Mouse (Mus musculus): ENCODE results near the gene Tcf15. TPM values are rescaled to one million over a fixed set of nuclear protein-coding genes. Genes with fewer than 3 reads are reported as not detected.

Gene Tcf15
- polyA plus RNA-seq, 1 experiment from 2014 or later = 41.0 TPM

GRCm38 (mm10) chr2:152114057-152114975, 29.0 kb upstream of the Tcf15 start:
- 9% methylated on average over 34 of the region's 36 CpGs for WGBS

GRCm38 (mm10) chr2:152117694-152118093, 25.7 kb upstream of the Tcf15 start:
- Histone ChIP-seq H3K9ac (ENCODE audit: low read length) (no peak overlapping the region), H3K27ac (ENCODE audit: low read depth, low read length) (no peak overlapping the region), H3K27me3 (ENCODE audit: control insufficient read depth, insufficient read depth, low read length) (no peaks in the 10 kb centered on the region), H3K4me3 (ENCODE audit: low read depth, low read length) (no peak overlapping the region), H3K9me3 (ENCODE audit: control insufficient read depth, low read length) (no peaks in the 10 kb centered on the region), H3K4me2 (ENCODE audit: low read depth) (no peak overlapping the region), H3K4me1 (ENCODE audit: control insufficient read depth, insufficient read depth, low read length) (peaks cover 31% of the 10 kb centered on the region), H3K36me3 (ENCODE audit: control insufficient read depth, insufficient read depth, low read length) (no peaks in the 10 kb centered on the region)
- DNase-seq (ENCODE audit: low spot score) (no peak), ATAC-seq (ENCODE audit: insufficient read depth, low FRiP score, low TSS enrichment) (no peak)
- 86% methylated on average over 7 of the region's 7 CpGs for WGBS

More at GRCm38 (mm10) chr2:152114057-152114975, 29.0 kb upstream of the Tcf15 start:
- H3K9me3 ChIP-seq (ENCODE audit: control insufficient read depth, low read length) = no peaks in the 10 kb centered on the region
- H3K27ac ChIP-seq (ENCODE audit: low read depth, low read length) = 0 out of 2 replicates have a peak overlapping the region, but pooled peaks have one; percentile 53
- peak overlapping the region; percentile 53 for H3K4me2 ChIP-seq (ENCODE audit: low read depth)
- peak overlapping the region; percentile 18; the same call in 1 of the 2 replicates for H3K4me3 ChIP-seq (ENCODE audit: low read depth, low read length)
- H3K27me3 ChIP-seq (ENCODE audit: control insufficient read depth, insufficient read depth, low read length) = no peaks in the 10 kb centered on the region
- ATAC-seq (ENCODE audit: insufficient read depth, low FRiP score, low TSS enrichment) = peak; percentile 78
- DNase-seq (ENCODE audit: low spot score) = peak; percentile 84
- H3K9ac ChIP-seq (ENCODE audit: low read length) = peak overlapping the region; percentile 42
- peaks cover 28% of the 10 kb centered on the region for H3K4me1 ChIP-seq (ENCODE audit: control insufficient read depth, insufficient read depth, low read length)
- H3K36me3 ChIP-seq (ENCODE audit: control insufficient read depth, insufficient read depth, low read length) = no peaks in the 10 kb centered on the region

GRCm38 (mm10) chr2:152119228-152119865, 24.0 kb upstream of the Tcf15 start:
- ATAC-seq (ENCODE audit: insufficient read depth, low FRiP score, low TSS enrichment) = no peak
- H3K4me1 ChIP-seq (ENCODE audit: control insufficient read depth, insufficient read depth, low read length) = peaks cover 21% of the 10 kb centered on the region
- no peak overlapping the region for H3K9ac ChIP-seq (ENCODE audit: low read length)
- no peak overlapping the region for H3K27ac ChIP-seq (ENCODE audit: low read depth, low read length)
- no peaks in the 10 kb centered on the region for H3K36me3 ChIP-seq (ENCODE audit: control insufficient read depth, insufficient read depth, low read length)
- no peaks in the 10 kb centered on the region for H3K9me3 ChIP-seq (ENCODE audit: control insufficient read depth, low read length)
- no peak overlapping the region for H3K4me3 ChIP-seq (ENCODE audit: low read depth, low read length)
- no peak for DNase-seq (ENCODE audit: low spot score)
- WGBS = 53% methylated on average over 6 of the region's 6 CpGs
- no peak overlapping the region for H3K4me2 ChIP-seq (ENCODE audit: low read depth)
- H3K27me3 ChIP-seq (ENCODE audit: control insufficient read depth, insufficient read depth, low read length) = no peaks in the 10 kb centered on the region

GRCm38 (mm10) chr2:152122896-152123295, 20.5 kb upstream of the Tcf15 start:
- ATAC-seq (ENCODE audit: insufficient read depth, low FRiP score, low TSS enrichment) (no peak), DNase-seq (ENCODE audit: low spot score) (no peak)
- 78% methylated on average over 9 of the region's 9 CpGs for WGBS
- H3K9me3 ChIP-seq (ENCODE audit: control insufficient read depth, low read length) = no peaks in the 10 kb centered on the region
- H3K27ac ChIP-seq (ENCODE audit: low read depth, low read length) = no peak overlapping the region
- no peaks in the 10 kb centered on the region for H3K27me3 ChIP-seq (ENCODE audit: control insufficient read depth, insufficient read depth, low read length)
- H3K36me3 ChIP-seq (ENCODE audit: control insufficient read depth, insufficient read depth, low read length) = no peaks in the 10 kb centered on the region
- peaks cover 4% of the 10 kb centered on the region; the same call in 1 of the 2 replicates for H3K4me1 ChIP-seq (ENCODE audit: control insufficient read depth, insufficient read depth, low read length)
- no peak overlapping the region for H3K4me2 ChIP-seq (ENCODE audit: low read depth)
- no peak overlapping the region for H3K9ac ChIP-seq (ENCODE audit: low read length)
- H3K4me3 ChIP-seq (ENCODE audit: low read depth, low read length) = no peak overlapping the region

- no peak overlapping the region for H3K27ac ChIP-seq (ENCODE audit: low read depth, low read length)
- no peaks in the 10 kb centered on the region for H3K27me3 ChIP-seq (ENCODE audit: control insufficient read depth, insufficient read depth, low read length)
- no peaks in the 10 kb centered on the region for H3K4me1 ChIP-seq (ENCODE audit: control insufficient read depth, insufficient read depth, low read length)
- ATAC-seq (ENCODE audit: insufficient read depth, low FRiP score, low TSS enrichment) (no peak), DNase-seq (ENCODE audit: low spot score) (no peak)
- no peaks in the 10 kb centered on the region for H3K36me3 ChIP-seq (ENCODE audit: control insufficient read depth, insufficient read depth, low read length)
- H3K9me3 ChIP-seq (ENCODE audit: control insufficient read depth, low read length) = no peaks in the 10 kb centered on the region
- no peak overlapping the region for H3K9ac ChIP-seq (ENCODE audit: low read length)
- no peak overlapping the region for H3K4me2 ChIP-seq (ENCODE audit: low read depth)
- 63% methylated on average over 2 of the region's 2 CpGs for WGBS
- no peak overlapping the region for H3K4me3 ChIP-seq (ENCODE audit: low read depth, low read length)
These were observed 14.8 kb upstream of the Tcf15 start for GRCm38 (mm10) chr2:152128597-152128996.

- no peak overlapping the region for H3K4me2 ChIP-seq (ENCODE audit: low read depth)
- no peaks in the 10 kb centered on the region for H3K27me3 ChIP-seq (ENCODE audit: control insufficient read depth, insufficient read depth, low read length)
- H3K4me1 ChIP-seq (ENCODE audit: control insufficient read depth, insufficient read depth, low read length) = no peaks in the 10 kb centered on the region
- no peak overlapping the region for H3K27ac ChIP-seq (ENCODE audit: low read depth, low read length)
- H3K9ac ChIP-seq (ENCODE audit: low read length) = no peak overlapping the region
- ATAC-seq (ENCODE audit: insufficient read depth, low FRiP score, low TSS enrichment) (no peak), DNase-seq (ENCODE audit: low spot score) (no peak)
- 87% methylated on average over 3 of the region's 3 CpGs for WGBS
- no peaks in the 10 kb centered on the region for H3K9me3 ChIP-seq (ENCODE audit: control insufficient read depth, low read length)
- no peak overlapping the region for H3K4me3 ChIP-seq (ENCODE audit: low read depth, low read length)
- no peaks in the 10 kb centered on the region for H3K36me3 ChIP-seq (ENCODE audit: control insufficient read depth, insufficient read depth, low read length)
These were observed 13.6 kb upstream of the Tcf15 start for GRCm38 (mm10) chr2:152129778-152130177.

GRCm38 (mm10) chr2:152132016-152132415, 11.3 kb upstream of the Tcf15 start:
- Histone ChIP-seq H3K4me1 (ENCODE audit: control insufficient read depth, insufficient read depth, low read length) (no peaks in the 10 kb centered on the region), H3K4me2 (ENCODE audit: low read depth) (no peak overlapping the region), H3K27me3 (ENCODE audit: control insufficient read depth, insufficient read depth, low read length) (no peaks in the 10 kb centered on the region), H3K9me3 (ENCODE audit: control insufficient read depth, low read length) (no peaks in the 10 kb centered on the region), H3K4me3 (ENCODE audit: low read depth, low read length) (no peak overlapping the region), H3K9ac (ENCODE audit: low read length) (no peak overlapping the region), H3K36me3 (ENCODE audit: control insufficient read depth, insufficient read depth, low read length) (no peaks in the 10 kb centered on the region), H3K27ac (ENCODE audit: low read depth, low read length) (no peak overlapping the region)
- 42% methylated on average over 9 of the region's 9 CpGs for WGBS
- ATAC-seq (ENCODE audit: insufficient read depth, low FRiP score, low TSS enrichment) = no peak
- peak; percentile 17 for DNase-seq (ENCODE audit: low spot score)

- H3K9me3 ChIP-seq (ENCODE audit: control insufficient read depth, low read length) = no peaks in the 10 kb centered on the region
- H3K4me1 ChIP-seq (ENCODE audit: control insufficient read depth, insufficient read depth, low read length) = no peaks in the 10 kb centered on the region
- no peak for DNase-seq (ENCODE audit: low spot score)
- no peak overlapping the region for H3K4me3 ChIP-seq (ENCODE audit: low read depth, low read length)
- no peak overlapping the region for H3K27ac ChIP-seq (ENCODE audit: low read depth, low read length)
- WGBS = 78% methylated on average over 8 of the region's 8 CpGs
- no peaks in the 10 kb centered on the region for H3K27me3 ChIP-seq (ENCODE audit: control insufficient read depth, insufficient read depth, low read length)
- H3K36me3 ChIP-seq (ENCODE audit: control insufficient read depth, insufficient read depth, low read length) = no peaks in the 10 kb centered on the region
- H3K4me2 ChIP-seq (ENCODE audit: low read depth) = no peak overlapping the region
- ATAC-seq (ENCODE audit: insufficient read depth, low FRiP score, low TSS enrichment) = no peak
- H3K9ac ChIP-seq (ENCODE audit: low read length) = no peak overlapping the region
These were observed 10.7 kb upstream of the Tcf15 start for GRCm38 (mm10) chr2:152132691-152133090.
